Mouse (Mus musculus): ENCODE results near the gene Ppib. TPM values are rescaled to one million over a fixed set of nuclear protein-coding genes. Genes with fewer than 3 reads are reported as not detected.
A peak's percentile ranks its signal among the peaks of the same experiment; 100 is the strongest.

Gene Ppib
- polyA plus RNA-seq, 1 experiment from 2014 or later: 634 TPM

GRCm38 (mm10) chr9:66104601-66105000 lies 44.6 kb downstream of the Ppib start:
- Histone ChIP-seq H3K4me3 (replicated peaks) (no peak overlapping the region), H3K9ac (no peak overlapping the region), H3K4me2 (no peak overlapping the region), H3K4me1 (no peaks in the 10 kb centered on the region), H3K9me3 (replicated peaks) (no peaks in the 10 kb centered on the region), H3K36me3 (peaks cover 95% of the 10 kb centered on the region), H3K27ac (0 out of 2 replicates have a peak overlapping the region, but pooled peaks have one; percentile 18), H3K27me3 (no peaks in the 10 kb centered on the region)
- ATAC-seq (replicated peaks; ENCODE audit: low FRiP score): no peak
- WGBS: 93% methylated on average over 4 of the region's 4 CpGs

GRCm38 (mm10) chr9:66105168-66105567 lies 45.1 kb downstream of the Ppib start:
- no peaks in the 10 kb centered on the region for H3K27me3 ChIP-seq
- no peak for ATAC-seq (replicated peaks; ENCODE audit: low FRiP score)
- H3K4me1 ChIP-seq: no peaks in the 10 kb centered on the region
- 82% methylated on average over 8 of the region's 8 CpGs for WGBS
- peak overlapping the region; percentile 39 for H3K27ac ChIP-seq
- no peak overlapping the region for H3K4me3 ChIP-seq (replicated peaks)
- H3K4me2 ChIP-seq: no peak overlapping the region
- no peak overlapping the region for H3K9ac ChIP-seq
- peaks cover 90% of the 10 kb centered on the region for H3K36me3 ChIP-seq
- H3K9me3 ChIP-seq (replicated peaks): no peaks in the 10 kb centered on the region

GRCm38 (mm10) chr9:66109574-66109973 lies 49.6 kb downstream of the Ppib start:
- Histone ChIP-seq H3K4me1 (0 out of 2 replicates have a peak, but pooled peaks cover 7% of the 10 kb centered on the region), H3K9me3 (replicated peaks) (no peaks in the 10 kb centered on the region), H3K27me3 (no peaks in the 10 kb centered on the region), H3K9ac (no peak overlapping the region), H3K4me2 (no peak overlapping the region), H3K27ac (no peak overlapping the region), H3K4me3 (replicated peaks) (no peak overlapping the region), H3K36me3 (peaks cover 69% of the 10 kb centered on the region)
- WGBS: 95% methylated on average over 1 of the region's 1 CpGs
- no peak for ATAC-seq (replicated peaks; ENCODE audit: low FRiP score)

- peaks cover 69% of the 10 kb centered on the region for H3K36me3 ChIP-seq
- no peak for ATAC-seq (replicated peaks; ENCODE audit: low FRiP score)
- WGBS: 64% methylated on average over 8 of the region's 8 CpGs
- peak overlapping the region; percentile 77 for H3K27ac ChIP-seq
- H3K4me2 ChIP-seq: no peak overlapping the region
- no peak overlapping the region for H3K9ac ChIP-seq
- H3K9me3 ChIP-seq (replicated peaks): no peaks in the 10 kb centered on the region
- 0 out of 2 replicates have a peak, but pooled peaks cover 7% of the 10 kb centered on the region for H3K4me1 ChIP-seq
- no peak overlapping the region for H3K4me3 ChIP-seq (replicated peaks)
- H3K27me3 ChIP-seq: no peaks in the 10 kb centered on the region
Observed at GRCm38 (mm10) chr9:66110126-66110525, 50.1 kb downstream of the Ppib start.

- Histone ChIP-seq H3K9me3 (replicated peaks) (no peaks in the 10 kb centered on the region), H3K9ac (no peak overlapping the region), H3K4me3 (replicated peaks) (no peak overlapping the region), H3K4me2 (no peak overlapping the region), H3K4me1 (0 out of 2 replicates have a peak, but pooled peaks cover 7% of the 10 kb centered on the region), H3K27ac (peak overlapping the region; percentile 77), H3K27me3 (no peaks in the 10 kb centered on the region), H3K36me3 (peaks cover 69% of the 10 kb centered on the region)
- WGBS: 77% methylated on average over 8 of the region's 8 CpGs
- no peak for ATAC-seq (replicated peaks; ENCODE audit: low FRiP score)
Observed at GRCm38 (mm10) chr9:66110611-66111379, 50.8 kb downstream of the Ppib start.

- WGBS: 91% methylated on average over 3 of the region's 3 CpGs
Observed at GRCm38 (mm10) chr9:66114341-66114740, 54.3 kb downstream of the Ppib start.

More at GRCm38 (mm10) chr9:66114341-66114740, 54.3 kb downstream of the Ppib start:
- H3K27me3 ChIP-seq: no peaks in the 10 kb centered on the region
- ATAC-seq (replicated peaks; ENCODE audit: low FRiP score): no peak
- H3K9me3 ChIP-seq (replicated peaks): no peaks in the 10 kb centered on the region
- H3K27ac ChIP-seq: no peak overlapping the region
- H3K4me1 ChIP-seq: peaks cover 20% of the 10 kb centered on the region; the same call in 1 of the 2 replicates
- H3K4me2 ChIP-seq: no peak overlapping the region
- H3K36me3 ChIP-seq: peaks cover 45% of the 10 kb centered on the region
- H3K4me3 ChIP-seq (replicated peaks): no peak overlapping the region
- H3K9ac ChIP-seq: no peak overlapping the region

Other genes starting within 250 kb of the Ppib start
- 6.0 and 7.4 TPM in 2 replicates for gene Zfp609, start 232.7 kb upstream of the Ppib start, polyA plus RNA-seq (2015; fragmentation: Nextera tagmentation; extraction: Ambion mirVana)
- gene Pclaf, start 170.0 kb upstream of the Ppib start, polyA plus RNA-seq (2015; fragmentation: Nextera tagmentation; extraction: Ambion mirVana): 244 and 272 TPM in 2 replicates
- gene Trip4, start 151.4 kb upstream of the Ppib start, polyA plus RNA-seq (2015; fragmentation: Nextera tagmentation; extraction: Ambion mirVana): 33.3 and 33.8 TPM in 2 replicates
- 16.5 and 16.6 TPM in 2 replicates for gene Csnk1g1, start 151.3 kb upstream of the Ppib start, polyA plus RNA-seq (2015; fragmentation: Nextera tagmentation; extraction: Ambion mirVana)
- 1.4 and 2.3 TPM in 2 replicates for gene Snx22, start 9.5 kb downstream of the Ppib start, polyA plus RNA-seq (2015; fragmentation: Nextera tagmentation; extraction: Ambion mirVana)
- 137 and 142 TPM in 2 replicates for gene Snx1, start 66.4 kb downstream of the Ppib start, polyA plus RNA-seq (2015; fragmentation: Nextera tagmentation; extraction: Ambion mirVana)
- gene Ciao2a, start 66.4 kb downstream of the Ppib start, polyA plus RNA-seq (2015; fragmentation: Nextera tagmentation; extraction: Ambion mirVana): 151 and 165 TPM in 2 replicates
- gene Dapk2, start 98.0 kb downstream of the Ppib start, polyA plus RNA-seq (2015; fragmentation: Nextera tagmentation; extraction: Ambion mirVana): 4.8 and 6.5 TPM in 2 replicates